Mouse (Mus musculus) ES-E14 (cell line): ENCODE data around the gene Slc7a15.

Experiments
- CHD2 ChIP-seq: IDR thresholded peaks from 2 replicates; pipeline ENCODE4 v1.6.1; 2014; ENCODE audit warnings: mild to moderate bottlenecking, low read depth, low read length, inconsistent platforms
- HCFC1 ChIP-seq: IDR thresholded peaks from 2 replicates; pipeline ENCODE4 v1.6.1; 2012; ENCODE audit warnings: low read length, inconsistent platforms, borderline replicate concordance; ENCODE audit not compliant: insufficient read depth
- MAFK ChIP-seq: IDR thresholded peaks from 2 replicates; pipeline ENCODE4 v1.6.1; 2014; ENCODE audit warnings: mild to moderate bottlenecking, low read depth, low read length, inconsistent platforms; ENCODE audit not compliant: insufficient read depth
- ZC3H11A ChIP-seq: IDR thresholded peaks from 2 replicates; pipeline ENCODE4 v1.6.1; 2012; ENCODE audit warnings: low read depth, mild to moderate bottlenecking, inconsistent platforms, low read length, borderline replicate concordance
- ZNF384 ChIP-seq: IDR thresholded peaks from 2 replicates; pipeline ENCODE4 v1.6.1; 2012; ENCODE audit warnings: low read depth, low read length, inconsistent platforms

GRCm38 (mm10) chr12:8573405-8573804, 25.5 kb downstream of the Slc7a15 start:
- TF ChIP-seq CHD2 (no peak), ZNF384 (no peak), MAFK (no peak), HCFC1 (no peak), ZC3H11A (no peak)
